Mouse (Mus musculus) CH12.LX (cell line): ENCODE measurements around the gene Sgcb. TPM values are rescaled to one million over a fixed set of nuclear protein-coding genes. Genes with fewer than 3 reads are reported as not detected.

ENCODE experiments used
- DNase-seq: peaks from one replicate; pipeline ENCODE4 v3.0.0-alpha.2; 2013; ENCODE audit errors: extremely low read depth
- H3K27ac ChIP-seq: 2 replicates; pipeline ENCODE4 v1.5.1; 2012; ENCODE audit warnings: low read depth, mild to moderate bottlenecking, control low read depth, moderate library complexity; ENCODE audit not compliant: insufficient read depth
- H3K27me3 ChIP-seq: replicated peaks from 2 replicates; pipeline ENCODE3; 2012; ENCODE audit warnings: inconsistent platforms
- H3K36me3 ChIP-seq, 2 experiments: replicated peaks in 1 of 2; 2 replicates each; pipeline versions ENCODE3 to v1.6.1; 2012; ENCODE audit warnings: inconsistent platforms in 1 of 2, low read length in 1 of 2, mild to moderate bottlenecking in 1 of 2, mixed read lengths in 1 of 2, moderate library complexity in 1 of 2; ENCODE audit not compliant: control insufficient read depth in 1 of 2, insufficient read depth in 1 of 2
- H3K4me1 ChIP-seq, 2 experiments: 2 replicates each; pipeline ENCODE4 v1.6.1; 2012; ENCODE audit warnings: inconsistent platforms in 1 of 2, moderate library complexity in 1 of 2; ENCODE audit not compliant: insufficient read depth in 2 of 2, control insufficient read depth in 1 of 2
- H3K4me2 ChIP-seq: 2 replicates; pipeline ENCODE4 v1.6.1; 2012; ENCODE audit warnings: low read depth, mild to moderate bottlenecking, control low read depth; ENCODE audit not compliant: poor library complexity, insufficient read depth, severe bottlenecking
- H3K4me3 ChIP-seq, 3 experiments: fragments of 150-350 bp in 1 of 3; sonication (generic) in 1 of 3; replicated peaks in 1 of 3; 2 replicates each; pipeline versions ENCODE3 to v1.5.1; 2011 to 2012; ENCODE audit warnings: low read depth in 2 of 3, low read length in 2 of 3, mild to moderate bottlenecking in 2 of 3, moderate library complexity in 2 of 3, control low read depth in 1 of 3, improper control_type of control experiment in 1 of 3, inconsistent platforms in 1 of 3, mixed read lengths in 1 of 3; ENCODE audit not compliant: poor library complexity in 1 of 3
- H3K79me2 ChIP-seq: replicated peaks from 2 replicates; pipeline ENCODE4 v1.6.1; 2012; ENCODE audit warnings: mild to moderate bottlenecking, moderate library complexity; ENCODE audit not compliant: control insufficient read depth, poor library complexity, insufficient read depth, severe bottlenecking; ENCODE audit errors: extremely low read depth
- H3K9ac ChIP-seq: 2 replicates; pipeline ENCODE4 v1.6.1; 2012; ENCODE audit warnings: low read depth, mild to moderate bottlenecking, control low read depth, moderate library complexity; ENCODE audit not compliant: insufficient read depth
- H3K9me3 ChIP-seq: replicated peaks from 2 replicates; pipeline ENCODE3; 2012; ENCODE audit warnings: low read length, inconsistent platforms, mixed read lengths
- BHLHE40 ChIP-seq: IDR thresholded peaks from 2 replicates; pipeline ENCODE4 v1.6.1; 2011; ENCODE audit warnings: mild to moderate bottlenecking, low read depth, low read length, improper control_type of control experiment
- CHD1 ChIP-seq: IDR thresholded peaks from 2 replicates; pipeline ENCODE4 v1.6.1; 2012; ENCODE audit warnings: low read depth, low read length, improper control_type of control experiment, inconsistent platforms
- CTCF ChIP-seq, 2 experiments: IDR thresholded peaks in 1 of 2; conservative IDR thresholded peaks in 1 of 2; 2 replicates each; pipeline ENCODE4 v1.5.1; 2011 to 2012; ENCODE audit warnings: low read depth in 2 of 2, low read length in 2 of 2, improper control_type of control experiment in 1 of 2, inconsistent platforms in 1 of 2, mild to moderate bottlenecking in 1 of 2, moderate library complexity in 1 of 2
- E2F4 ChIP-seq: IDR thresholded peaks from 2 replicates; pipeline ENCODE4 v1.6.1; 2011; ENCODE audit warnings: low read depth, low read length, improper control_type of control experiment; ENCODE audit not compliant: insufficient replicate concordance
- ELF1 ChIP-seq: IDR thresholded peaks from 2 replicates; pipeline ENCODE4 v1.6.1; 2014; ENCODE audit warnings: low read depth, mild to moderate bottlenecking, inconsistent platforms, low read length, improper control_type of control experiment
- EP300 ChIP-seq: IDR thresholded peaks from 2 replicates; pipeline ENCODE4 v1.6.1; 2011; ENCODE audit warnings: low read length, improper control_type of control experiment
- GABPA ChIP-seq: IDR thresholded peaks from 2 replicates; pipeline ENCODE4 v1.6.1; 2012; ENCODE audit warnings: low read depth, low read length, improper control_type of control experiment, inconsistent platforms; ENCODE audit not compliant: insufficient replicate concordance
- HCFC1 ChIP-seq: IDR thresholded peaks from 2 replicates; pipeline ENCODE4 v1.6.1; 2012; ENCODE audit warnings: low read depth, mild to moderate bottlenecking, inconsistent platforms, low read length, improper control_type of control experiment
- IRF4 ChIP-seq: IDR thresholded peaks from 2 replicates; pipeline ENCODE4 v1.6.1; 2014; ENCODE audit warnings: low read depth, mild to moderate bottlenecking, inconsistent platforms, low read length, improper control_type of control experiment
- JUN ChIP-seq: IDR thresholded peaks from 2 replicates; pipeline ENCODE4 v1.6.1; 2011; ENCODE audit warnings: low read depth, mild to moderate bottlenecking, low read length, improper control_type of control experiment, moderate library complexity; ENCODE audit not compliant: insufficient read depth
- JUND ChIP-seq: conservative IDR thresholded peaks from 2 replicates; pipeline ENCODE4 v1.6.1; 2011; ENCODE audit warnings: low read depth, low read length, improper control_type of control experiment
- MAFK ChIP-seq: IDR thresholded peaks from 2 replicates; pipeline ENCODE4 v1.6.1; 2011; ENCODE audit warnings: low read length, improper control_type of control experiment; ENCODE audit not compliant: insufficient replicate concordance
- MEF2A ChIP-seq: IDR thresholded peaks from 2 replicates; pipeline ENCODE4 v1.6.1; 2014; ENCODE audit warnings: low read depth, mild to moderate bottlenecking, inconsistent platforms, low read length, improper control_type of control experiment, borderline replicate concordance
- MYC ChIP-seq: IDR thresholded peaks from 2 replicates; pipeline ENCODE4 v1.6.1; 2011; ENCODE audit warnings: low read depth, mild to moderate bottlenecking, improper control_type of control experiment, low read length
- NRF1 ChIP-seq: IDR thresholded peaks from 2 replicates; pipeline ENCODE4 v1.6.1; 2014; ENCODE audit warnings: low read depth, mild to moderate bottlenecking, inconsistent platforms, low read length, improper control_type of control experiment, moderate library complexity
- PAX5 ChIP-seq: IDR thresholded peaks from 2 replicates; pipeline ENCODE4 v1.6.1; 2012; ENCODE audit warnings: low read length, inconsistent platforms, mixed read lengths
- POLR2A ChIP-seq: IDR thresholded peaks from 2 replicates; pipeline ENCODE4 v1.6.1; 2011; ENCODE audit warnings: low read depth, mild to moderate bottlenecking, improper control_type of control experiment, low read length
- RAD21 ChIP-seq: IDR thresholded peaks from 2 replicates; pipeline ENCODE4 v1.6.1; 2011; ENCODE audit warnings: low read depth, mild to moderate bottlenecking, low read length, improper control_type of control experiment, moderate library complexity
- RCOR1 ChIP-seq: conservative IDR thresholded peaks from 2 replicates; pipeline ENCODE4 v1.6.1; 2012; ENCODE audit warnings: low read depth, mild to moderate bottlenecking, inconsistent platforms, low read length, improper control_type of control experiment
- SIN3A ChIP-seq: IDR thresholded peaks from 2 replicates; pipeline ENCODE4 v1.6.1; 2012; ENCODE audit warnings: low read length, improper control_type of control experiment, inconsistent platforms
- SMC3 ChIP-seq: IDR thresholded peaks from 2 replicates; pipeline ENCODE4 v1.6.1; 2011; ENCODE audit warnings: low read depth, low read length, improper control_type of control experiment
- TBP ChIP-seq: conservative IDR thresholded peaks from 2 replicates; pipeline ENCODE4 v1.6.1; 2011; ENCODE audit warnings: low read depth, low read length, improper control_type of control experiment
- UBTF ChIP-seq: IDR thresholded peaks from 2 replicates; pipeline ENCODE4 v1.6.1; 2012; ENCODE audit warnings: low read depth, mild to moderate bottlenecking, inconsistent platforms, low read length, improper control_type of control experiment, moderate library complexity
- ZC3H11A ChIP-seq: IDR thresholded peaks from 2 replicates; pipeline ENCODE4 v1.6.1; 2012; ENCODE audit warnings: low read depth, mild to moderate bottlenecking, inconsistent platforms, low read length, improper control_type of control experiment
- ZKSCAN1 ChIP-seq: IDR thresholded peaks from 2 replicates; pipeline ENCODE4 v1.6.1; 2012; ENCODE audit warnings: low read depth, inconsistent platforms, low read length, improper control_type of control experiment, borderline replicate concordance
- ZNF384 ChIP-seq: IDR thresholded peaks from 2 replicates; pipeline ENCODE4 v1.6.1; 2012; ENCODE audit warnings: low read depth, low read length, improper control_type of control experiment, inconsistent platforms
- dilution Hi-C: fragments of 300-500 bp; cut with MboI; formaldehyde crosslinking; loops from 2 replicates; pipeline ENCODE4 v1.14.3; 2020; ENCODE audit warnings: low sequenced_read_pairs; ENCODE audit not compliant: extremely low pct_unique_long_range_greater_than_20kb, extremely low pct_ligation_motif_present
- in situ Hi-C: fragments of 300-500 bp; cut with MboI; formaldehyde crosslinking; loops from 3 replicates; pipeline ENCODE4 v1.14.3; 2019; ENCODE audit warnings: low sequenced_read_pairs, low pct_ligation_motif_present, low pct_unique_long_range_greater_than_20kb, mixed read lengths
- polyA plus RNA-seq: library from polyadenylated mRNA; unstranded; fragments of >175 nt; gene quantifications from 2 replicates; pipeline ENCODE4 v1.2.1, GENCODE M21; 2012; ENCODE audit warnings: low read depth; ENCODE audit not compliant: insufficient read length
- total RNA-seq, 2 experiments: library from RNA; depleted of rRNA; stranded (reverse); fragments of 300-350 nt in 1 of 2; fragments of >200 nt in 1 of 2; gene quantifications; 2 replicates each; pipeline ENCODE4 v1.2.3; 2012 to 2014

The Sgcb gene
- total and polyA plus RNA-seq, 3 experiments = 2.6 to 8.5 (median 4.6) TPM

GRCm38 (mm10) chr5:73650365-73650964, 2.9 kb upstream of the Sgcb start:
- Histone ChIP-seq H3K79me2 (no peaks in the 10 kb centered on the region), H3K4me1 (peaks cover 0 to 14% of the 10 kb centered on the region in 2 experiments; a peak in 2 of 4 replicates), H3K27ac (no peak overlapping the region), H3K27me3 (peaks cover 10% of the 10 kb centered on the region), H3K9me3 (no peaks in the 10 kb centered on the region), H3K4me3 (peak overlapping the region; percentile 15 to 64 (median 23)), H3K9ac (peak overlapping the region; percentile 34), H3K36me3 (peaks cover 0 to 3% of the 10 kb centered on the region in 2 experiments), H3K4me2 (peak overlapping the region; percentile 96)
- in situ Hi-C loops = no loop called here
- TF ChIP-seq ZKSCAN1 = no peak
- no peak for TF ChIP-seq RCOR1
- TF ChIP-seq MYC = no peak
- TF ChIP-seq HCFC1 = no peak
- no peak for TF ChIP-seq POLR2A
- TF ChIP-seq ZC3H11A = no peak
- TF ChIP-seq CTCF (conservative IDR thresholded peaks at IDR 0.05 in 1 of 2, IDR thresholded peaks at IDR 0.05 in 1 of 2; ENCODE audit: low read depth in 2 of 2, low read length in 2 of 2) = no peak
- TF ChIP-seq EP300 = no peak
- TF ChIP-seq JUN = no peak
- no peak for TF ChIP-seq BHLHE40
- no peak for TF ChIP-seq MEF2A
- no peak for TF ChIP-seq UBTF
- TF ChIP-seq SIN3A = no peak
- TF ChIP-seq MAFK = no peak
- TF ChIP-seq ZNF384 = no peak
- no peak for TF ChIP-seq GABPA
- TF ChIP-seq CHD1 = no peak
- no peak for TF ChIP-seq PAX5
- no peak for DNase-seq
- dilution Hi-C loops = no loop called here

GRCm38 (mm10) chr5:73642091-73642490, 5.5 kb downstream of the Sgcb start:
- Histone ChIP-seq H3K4me2 (no peak overlapping the region), H3K4me1 (peaks cover 0 to 12% of the 10 kb centered on the region in 2 experiments; a peak in 1 of 4 replicates), H3K4me3 (no peak overlapping the region), H3K9ac (no peak overlapping the region), H3K79me2 (no peaks in the 10 kb centered on the region), H3K36me3 (peaks cover 5 to 51% of the 10 kb centered on the region in 2 experiments), H3K27ac (no peak overlapping the region), H3K27me3 (no peaks in the 10 kb centered on the region), H3K9me3 (no peaks in the 10 kb centered on the region)
- TF ChIP-seq SIN3A = no peak
- no peak; the same call in 1 of the 2 replicates for TF ChIP-seq RAD21
- TF ChIP-seq NRF1 = no peak
- peak; percentile 56 to 72 for TF ChIP-seq CTCF (conservative IDR thresholded peaks at IDR 0.05 in 1 of 2, IDR thresholded peaks at IDR 0.05 in 1 of 2; ENCODE audit: low read depth in 2 of 2, low read length in 2 of 2)
- 0 out of 2 replicates have a peak, but pooled peaks have one; percentile 6 for TF ChIP-seq SMC3
- no peak for TF ChIP-seq UBTF
- no peak for TF ChIP-seq ELF1
- no peak for TF ChIP-seq GABPA
- TF ChIP-seq E2F4 = no peak
- TF ChIP-seq IRF4 = no peak
- TF ChIP-seq BHLHE40 = no peak
- TF ChIP-seq TBP = no peak
- no peak for TF ChIP-seq JUND
- TF ChIP-seq RCOR1 = no peak
- in situ Hi-C loops (no loop called here), dilution Hi-C loops (no loop called here)
- DNase-seq = peak; percentile 54
